Mouse (Mus musculus) thymus, postnatal 25 days (tissue): ENCODE measurements around the gene 2410004P03Rik.
"Not testable (repeated sequence)": the region's sequence is repeated elsewhere in the genome, so short reads cannot be mapped to it uniquely, and the experiment has no call there.

Source experiments
- DNase-seq: peaks from one replicate; pipeline ENCODE4 v3.0.0; 2022

The 2410004P03Rik gene

GRCm38 (mm10) chr12:17011100-17011870, at the start of gene 2410004P03Rik:
Gene 2410004P03Rik, minus strand, starts transcription at chr12:17011727.
- peak; percentile 85 for DNase-seq

GRCm38 (mm10) chr12:17061183-17061722, 49.7 kb upstream of the 2410004P03Rik start:
- DNase-seq, result no peak

DNA sequence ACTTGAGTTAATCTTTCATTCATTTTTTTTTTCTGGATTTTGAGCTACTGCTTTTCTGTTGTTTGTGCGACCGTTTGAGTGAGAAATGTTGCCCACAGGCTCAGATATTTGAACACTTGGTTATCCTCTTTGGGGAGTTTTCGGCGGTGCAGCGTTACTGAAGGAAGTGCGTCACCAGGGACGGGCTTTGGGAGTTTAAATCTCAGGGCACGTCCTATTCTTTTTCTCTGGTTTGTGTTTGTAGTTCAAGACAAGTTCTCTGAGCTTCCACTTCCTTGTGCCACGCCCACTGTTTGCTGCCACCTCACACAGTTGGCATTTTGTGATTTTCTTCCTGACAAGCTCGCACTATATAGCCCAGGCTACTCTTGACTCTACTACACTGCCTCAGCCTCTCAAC, 47.0 kb upstream of the 2410004P03Rik start:
- DNase-seq, result no peak

DNA sequence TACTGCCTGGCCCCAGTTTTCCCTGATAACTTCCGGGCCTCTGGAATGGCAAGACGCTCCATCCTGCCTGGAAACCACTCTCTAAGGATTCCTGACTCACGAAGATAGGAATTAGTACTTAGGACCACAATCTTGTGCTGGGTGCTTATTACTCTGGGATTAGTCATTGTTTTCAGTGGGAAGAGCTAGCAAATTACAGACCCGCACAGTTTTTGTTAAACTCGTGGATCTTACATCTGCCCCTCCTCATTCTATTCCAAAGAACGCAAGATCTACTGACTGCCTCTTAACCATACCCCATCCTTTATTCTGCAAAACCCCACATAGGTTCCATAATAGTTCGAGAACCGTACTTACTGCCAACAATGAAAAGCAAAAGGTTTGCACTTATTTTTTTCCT, 45.6 kb upstream of the 2410004P03Rik start:
- no peak for DNase-seq

DNA sequence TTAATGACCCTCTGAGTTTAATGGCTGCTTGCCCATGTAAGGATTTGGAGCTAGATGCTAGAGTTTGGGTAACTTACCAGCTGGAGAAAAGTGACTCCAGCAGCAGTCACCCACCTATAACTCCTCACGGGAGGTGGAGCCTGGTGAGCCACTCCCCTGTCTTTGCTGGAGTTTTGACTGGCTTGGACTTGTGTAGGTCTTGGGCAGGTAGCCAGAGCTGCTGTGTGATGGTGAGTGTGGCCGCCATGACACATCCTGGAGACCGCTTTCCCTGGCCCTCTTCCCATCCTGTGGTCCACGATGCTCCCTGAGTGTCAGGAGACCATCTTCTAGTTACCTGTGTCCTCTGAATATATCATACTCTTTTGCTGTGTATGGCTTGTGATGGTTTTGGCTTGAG, 44.2 kb upstream of the 2410004P03Rik start:
- no peak for DNase-seq

DNA sequence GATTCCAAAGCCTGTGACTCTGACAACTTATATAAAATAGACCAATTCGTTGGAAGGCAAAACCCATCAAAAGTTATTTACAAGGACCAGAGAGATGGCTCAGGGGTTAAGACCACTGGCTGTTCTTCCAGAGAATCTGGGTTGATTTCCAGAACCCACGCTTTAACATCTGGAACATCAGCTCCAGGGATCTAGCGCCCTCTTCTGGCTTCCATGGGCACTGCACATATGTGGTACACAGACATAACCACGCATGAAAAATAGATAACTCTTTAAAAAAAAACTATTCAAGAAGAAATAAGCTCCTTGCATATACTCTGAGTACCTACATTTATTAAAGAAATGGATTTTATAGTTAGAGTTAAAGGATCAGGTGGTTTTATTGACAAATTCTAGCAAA, 43.2 kb upstream of the 2410004P03Rik start:
- no peak for DNase-seq

- DNase-seq, result no peak
Measured at GRCm38 (mm10) chr12:17052673-17053072, 41.1 kb upstream of the 2410004P03Rik start.

DNA sequence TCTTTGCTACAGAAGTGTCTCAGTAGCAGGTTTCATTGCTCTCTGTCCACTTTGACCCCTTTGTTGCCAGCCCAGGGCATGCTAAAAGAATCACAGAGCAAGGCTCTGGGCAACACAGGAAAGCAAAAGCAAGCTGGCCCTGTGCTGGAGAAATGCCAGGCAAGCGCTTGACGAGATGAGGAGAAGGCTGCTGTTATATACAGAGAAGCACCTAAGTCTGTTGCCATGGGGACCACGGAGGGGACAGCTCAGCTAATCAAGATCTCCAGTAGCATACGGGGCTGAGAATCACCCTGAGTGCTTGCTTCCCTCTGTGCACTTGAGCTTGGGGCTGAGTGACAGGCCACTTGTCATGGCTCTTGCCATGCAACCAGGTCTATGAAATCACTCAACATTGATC, 39.5 kb upstream of the 2410004P03Rik start:
- no peak for DNase-seq

- DNase-seq, result no peak
Measured at GRCm38 (mm10) chr12:17049796-17050195, 38.3 kb upstream of the 2410004P03Rik start.

- no peak for DNase-seq
Measured at GRCm38 (mm10) chr12:17048979-17049612, 37.6 kb upstream of the 2410004P03Rik start.

- no peak for DNase-seq
Measured at GRCm38 (mm10) chr12:17043311-17043710, 31.8 kb upstream of the 2410004P03Rik start.

GRCm38 (mm10) chr12:17040567-17040966, 29.0 kb upstream of the 2410004P03Rik start:
- DNase-seq, result no peak

DNA sequence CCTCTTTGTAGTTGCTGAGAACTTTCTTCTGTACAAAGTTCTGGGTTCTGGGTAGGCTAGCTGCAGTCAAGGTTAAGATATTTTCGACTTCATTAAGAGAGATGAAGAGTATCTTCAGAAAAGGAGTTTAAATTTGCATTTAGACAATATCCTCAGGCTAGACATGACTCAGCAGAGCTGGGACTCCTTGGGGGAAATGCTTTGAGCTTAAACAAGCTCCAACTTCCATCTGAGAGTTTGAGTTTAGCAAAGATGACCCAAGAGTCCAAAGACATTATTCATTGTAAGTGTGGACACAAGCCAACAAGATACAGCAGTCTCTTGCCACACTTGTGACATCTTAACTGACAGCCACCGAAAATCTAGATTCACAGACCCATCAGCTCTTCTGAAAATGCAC, 27.9 kb upstream of the 2410004P03Rik start:
- no peak for DNase-seq

DNA sequence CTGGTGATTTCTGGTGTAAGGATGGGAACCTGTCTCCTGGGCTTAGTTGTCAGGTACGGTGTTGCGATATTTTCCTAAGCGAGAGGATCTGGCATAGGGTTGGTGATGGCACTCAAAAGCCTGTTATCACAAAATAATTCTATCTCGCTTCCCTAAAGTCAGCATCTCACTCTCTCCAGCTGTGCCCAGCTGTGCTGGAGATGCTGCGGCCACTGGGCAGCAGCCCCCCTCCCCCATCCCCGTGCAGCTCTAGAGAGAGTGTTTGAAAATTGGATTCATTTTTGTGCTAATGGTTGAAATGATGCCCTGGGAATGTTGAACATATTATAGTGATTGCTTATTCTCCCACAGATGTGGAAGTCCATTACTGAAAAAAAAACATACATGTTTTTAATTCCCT, 26.7 kb upstream of the 2410004P03Rik start:
- no peak for DNase-seq

- DNase-seq, result no peak
Measured at GRCm38 (mm10) chr12:17037053-17037610, 25.6 kb upstream of the 2410004P03Rik start.

DNA sequence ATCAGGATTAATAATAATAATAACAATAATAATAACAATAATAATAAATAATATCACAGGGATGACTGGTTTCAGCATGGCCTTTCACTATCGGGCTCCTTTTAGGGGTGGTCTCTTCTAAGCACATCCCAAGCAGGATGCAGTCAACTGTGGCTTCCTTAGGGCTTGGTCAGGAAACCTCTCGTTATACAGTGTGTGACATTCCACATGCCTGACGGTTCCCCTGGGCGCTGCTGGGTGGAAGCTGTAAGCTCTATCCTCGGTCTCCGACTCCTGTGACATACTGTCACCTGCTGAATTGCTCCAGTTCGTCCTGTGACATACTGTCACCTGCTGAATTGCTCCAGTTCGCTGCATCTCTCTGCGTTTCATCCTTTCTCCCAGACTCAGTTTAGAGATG, 25.0 kb upstream of the 2410004P03Rik start:
- no peak for DNase-seq

DNA sequence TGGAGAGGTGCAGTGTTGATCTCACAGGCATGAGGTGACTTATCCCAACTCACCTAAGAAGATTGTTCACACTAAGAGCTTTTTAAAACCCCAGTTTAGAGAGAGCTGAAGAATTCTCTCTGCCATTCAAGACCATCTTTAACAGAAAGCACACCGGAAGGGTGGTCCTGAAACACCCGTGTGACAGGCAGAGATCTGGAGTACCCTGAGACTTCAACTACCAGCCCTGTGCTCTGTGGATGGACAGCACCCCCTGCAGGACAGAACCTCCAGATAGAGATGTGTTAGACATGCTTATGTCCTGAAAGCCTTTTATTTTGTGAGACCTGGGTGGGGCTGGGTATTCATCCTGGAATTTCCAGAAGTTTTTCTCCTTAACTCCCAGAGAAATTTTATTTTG, 23.6 kb upstream of the 2410004P03Rik start:
- peak; percentile 58 for DNase-seq

DNA sequence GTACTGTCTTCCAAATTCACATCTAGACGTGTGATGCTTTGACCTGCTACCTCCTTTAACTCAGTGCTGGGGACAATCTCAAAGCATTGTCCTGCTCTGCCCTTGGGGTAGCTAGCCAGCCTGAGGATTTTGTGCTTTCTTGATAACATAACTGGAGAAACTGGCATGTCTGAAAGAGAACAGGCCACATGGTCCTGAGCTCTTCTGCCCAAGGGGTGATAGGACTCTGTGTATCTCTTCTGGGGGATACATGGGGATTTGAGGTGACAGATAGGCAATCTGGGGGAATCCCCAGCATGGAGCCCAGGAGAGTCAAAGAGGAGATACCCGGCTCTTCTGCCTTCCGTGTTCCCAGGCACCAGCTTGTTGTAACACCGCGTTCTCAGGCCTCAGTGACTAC, 23.1 kb upstream of the 2410004P03Rik start:
- no peak for DNase-seq

GRCm38 (mm10) chr12:17033464-17033841, 21.9 kb upstream of the 2410004P03Rik start:
- DNase-seq, result peak; percentile 32

DNA sequence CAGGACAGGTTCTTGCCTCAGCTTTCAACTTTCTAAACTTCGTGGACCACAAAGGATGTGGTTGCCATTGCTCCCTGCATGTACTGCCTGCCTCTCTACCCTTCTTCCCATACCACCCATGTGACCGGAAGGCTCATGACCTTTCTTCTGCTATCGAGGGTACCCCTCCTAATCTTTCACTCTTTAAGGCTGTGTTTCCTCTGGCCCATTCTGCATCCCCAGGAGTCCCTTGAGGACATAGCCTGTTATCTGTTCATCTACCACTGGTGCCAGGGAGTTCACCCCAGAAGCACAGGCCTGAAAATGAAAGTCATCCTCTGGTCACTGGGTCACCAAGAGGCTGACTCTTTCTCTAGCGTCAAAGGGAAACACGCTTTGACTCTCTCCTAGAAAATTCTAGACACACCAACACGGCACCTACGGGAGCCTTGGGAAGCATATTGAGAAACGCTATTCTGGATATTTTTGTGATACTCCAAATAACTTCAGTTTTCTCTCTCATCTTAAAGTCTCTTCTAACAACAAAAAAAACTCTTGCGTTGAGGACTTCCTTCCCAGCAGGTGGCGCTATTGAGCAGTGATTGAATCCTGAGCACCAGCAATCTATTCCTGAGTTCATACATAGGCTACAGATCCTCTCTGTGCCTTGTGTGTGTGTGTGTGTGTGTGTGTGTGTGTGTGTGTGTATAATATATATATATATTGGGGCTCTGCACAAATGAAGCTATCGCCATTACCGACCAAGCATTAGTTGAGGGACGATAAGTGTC, 21.4 kb upstream of the 2410004P03Rik start:
- peak; percentile 74 for DNase-seq

GRCm38 (mm10) chr12:17024554-17025110, 13.1 kb upstream of the 2410004P03Rik start:
- DNase-seq, result no peak

DNA sequence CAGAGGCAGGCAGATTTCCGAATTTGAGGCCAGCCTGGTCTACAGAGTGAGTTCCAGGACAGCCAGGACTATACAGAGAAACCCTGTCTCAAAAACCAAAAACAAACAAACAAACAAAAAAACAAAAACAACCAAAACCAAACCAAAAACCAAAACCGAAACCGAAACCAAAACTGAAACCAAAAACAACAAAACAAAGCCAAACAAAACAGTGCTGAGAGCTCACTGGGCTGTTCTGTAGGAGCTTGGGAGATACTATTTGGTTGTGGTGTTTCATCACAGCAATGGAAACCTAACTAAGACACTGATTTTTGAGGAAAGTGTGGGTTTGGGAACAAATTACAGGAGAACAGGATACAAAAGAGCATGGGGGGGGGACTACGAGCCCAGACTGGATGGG, 10.6 kb upstream of the 2410004P03Rik start:
- no peak for DNase-seq

- DNase-seq, result not testable (repeated sequence)
Measured at GRCm38 (mm10) chr12:17021125-17021524, 9.6 kb upstream of the 2410004P03Rik start.
